Mouse (Mus musculus) cortical plate, adult 2 months (tissue): ENCODE measurements around the gene Cbfa2t3.

Source experiments
- CTCF ChIP-seq: fragments of 200-500 bp; IDR thresholded peaks from 2 replicates; pipeline ENCODE4 v1.5.1; 2011; ENCODE audit warnings: mild to moderate bottlenecking, control low read depth, low read length; ENCODE audit not compliant: insufficient read depth; ENCODE audit errors: extremely low read depth
- POLR2A ChIP-seq: fragments of 200-500 bp; IDR thresholded peaks from 2 replicates; pipeline ENCODE4 v1.6.1; 2011; ENCODE audit warnings: mild to moderate bottlenecking, low read length, control low read depth; ENCODE audit not compliant: insufficient read depth; ENCODE audit errors: extremely low read depth

GRCm38 (mm10) chr8:122666338-122666764 lies 32.6 kb downstream of the Cbfa2t3 start:
- no peak for TF ChIP-seq POLR2A
- TF ChIP-seq CTCF = no peak
